12 mouse cellular contexts compared by ENCODE assay signal in genomic region chr1:151066379-151067128, GRCm38 (mm10).
DNase-seq lines count a peak whose midpoint lies in the region; ATAC-seq and TF ChIP-seq lines count a peak whose summit lies in the region.
"Had no signal": no experiment of that assay in that cellular context is flagged by ENCODE, and none has a peak within 500 bp of the region (broad histone marks: within the 10 kb centered on the region; RNA-seq: fewer than 3 reads in every experiment).

No protein-coding gene starts in this region.

- intact Hi-C loops in left cerebral cortex, adult 2 months (cut with DNase I): no loop called here

- peaks cover 23% of the 10 kb centered on the region; the same call in 1 of the 2 replicates for H3K4me1 ChIP-seq in embryonic facial prominence, embryonic 15.5 days

- no peaks in the 10 kb centered on the region for H3K9me3 ChIP-seq in embryonic facial prominence, embryonic 15.5 days (replicated peaks)

- no peak overlapping the region for H3K9ac ChIP-seq in embryonic facial prominence, embryonic 15.5 days

- H3K36me3 ChIP-seq in embryonic facial prominence, embryonic 15.5 days: no peaks in the 10 kb centered on the region

- no peaks in the 10 kb centered on the region for H3K27me3 ChIP-seq in embryonic facial prominence, embryonic 15.5 days

- ATAC-seq in embryonic facial prominence, embryonic 15.5 days (ENCODE audit: insufficient number of reproducible peaks, low FRiP score, low TSS enrichment, low read depth): no peak

- H3K4me2 ChIP-seq in embryonic facial prominence, embryonic 15.5 days (replicated peaks): 0 out of 2 replicates have a peak overlapping the region, but pooled peaks have one; percentile 3

- no peak overlapping the region for H3K4me3 ChIP-seq in left cerebral cortex, adult 2 months
- H3K4me3 ChIP-seq in embryonic facial prominence, embryonic 15.5 days (replicated peaks): no peak overlapping the region

- no peak overlapping the region for H3K27ac ChIP-seq in left cerebral cortex, adult 2 months
- H3K27ac ChIP-seq in embryonic facial prominence, embryonic 15.5 days (replicated peaks): 0 out of 2 replicates have a peak overlapping the region, but pooled peaks have one; percentile 22

- DNase-seq in left cerebral cortex, adult 2 months (ENCODE audit: extremely low spot score in 1 of 2, low spot score in 2 of 2): no peak
- no peak for DNase-seq in left cerebral cortex, adult 11 months (ENCODE audit: low spot score)
- DNase-seq in Muller cell, postnatal 12 days (ENCODE audit: inconsistent ontology term): peak; percentile 89
- peak; percentile 64 to 86 for DNase-seq in kidney, postnatal 25 days
- no peak for DNase-seq in testis, postnatal 14 days (ENCODE audit: low spot score)
- no peak for DNase-seq in adrenal gland, postnatal 14 days
- DNase-seq in testis, postnatal 10 days (ENCODE audit: low spot score): no peak
- DNase-seq: adrenal gland, postnatal 10 days; cerebellum, postnatal 25 days; left cerebral cortex, postnatal 4 days; midbrain, embryonic 14.5 days had no signal

- WGBS in embryonic facial prominence, embryonic 15.5 days: 56% methylated on average over 15 of the region's 15 CpGs

- peak; percentile 34 for TF ChIP-seq CTCF in left cerebral cortex, adult 2 months (IDR thresholded peaks at IDR 0.05)

Comparison
In these comparisons a context has a peak if more than half of its experiments do, and no peak if none do; other contexts are left out.
1. DNase-seq: peak in Muller cell, postnatal 12 days (single experiment) and kidney, postnatal 25 days (2 of 2); none in left cerebral cortex, adult 2 months (0 of 2), left cerebral cortex, adult 11 months (single experiment), testis, postnatal 14 days (single experiment), adrenal gland, postnatal 14 days (single experiment) and testis, postnatal 10 days (single experiment).